Mouse (Mus musculus) thymus, postnatal 36 days (tissue): ENCODE data around the gene Fuca2.
A peak's percentile ranks its signal among the peaks of the same experiment; 100 is the strongest.

Experiments
- DNase-seq, 2 experiments: peaks; one replicate each; pipeline ENCODE4 v3.0.0; 2022; ENCODE audit warnings: mixed read lengths in 2 of 2

Gene Fuca2

GRCm38 (mm10) chr10:13536706-13537105 is 37.4 kb downstream of the Fuca2 start:
- DNase-seq, result no peak

GRCm38 (mm10) chr10:13539769-13540333 is 40.5 kb downstream of the Fuca2 start:
- no peak for DNase-seq

GRCm38 (mm10) chr10:13541721-13542120 is 42.4 kb downstream of the Fuca2 start:
- no peak for DNase-seq

- peak; percentile 90 to 92 for DNase-seq
Measured at GRCm38 (mm10) chr10:13552646-13553497, 53.5 kb downstream of the Fuca2 start, which contains the start of the genes Adat2 and Pex3. Adat2 (plus strand) TSS chr10:13552894. Pex3 (minus strand) TSS chr10:13553142.

- no peak for DNase-seq
Measured at GRCm38 (mm10) chr10:13553498-13553985, 54.2 kb downstream of the Fuca2 start.

- DNase-seq, result no peak
Measured at GRCm38 (mm10) chr10:13554316-13554715, 55.0 kb downstream of the Fuca2 start.

GRCm38 (mm10) chr10:13560014-13560674 is 60.8 kb downstream of the Fuca2 start:
- no peak for DNase-seq

GRCm38 (mm10) chr10:13564364-13565079 is 65.2 kb downstream of the Fuca2 start:
- peak; percentile 67 to 70 for DNase-seq

- DNase-seq, result no peak
Measured at GRCm38 (mm10) chr10:13565080-13565448, 65.7 kb downstream of the Fuca2 start.

GRCm38 (mm10) chr10:13566393-13566792 is 67.1 kb downstream of the Fuca2 start:
- no peak for DNase-seq
